Mouse (Mus musculus): ENCODE data around the gene Gm13288.
"Not testable (repeated sequence)": the region's sequence is repeated elsewhere in the genome, so short reads cannot be mapped to it uniquely, and the experiment has no call there.

Gm13288 gene

GRCm38 (mm10) chr4:88805231-88805630, at the start of gene Gm13288:
Gm13288 (plus strand) TSS chr4:88805531.
- DNase-seq (ENCODE audit: low spot score in 2 of 2): not testable (repeated sequence)

- DNase-seq (ENCODE audit: low spot score in 2 of 2): peak in 1 of 2 experiments; percentile 28
Measured at GRCm38 (mm10) chr4:88756581-88757513, 48.5 kb upstream of the Gm13288 start.

GRCm38 (mm10) chr4:88757628-88758031, 47.7 kb upstream of the Gm13288 start:
- peak; percentile 90 to 93 for DNase-seq (ENCODE audit: low spot score in 2 of 2)

DNA sequence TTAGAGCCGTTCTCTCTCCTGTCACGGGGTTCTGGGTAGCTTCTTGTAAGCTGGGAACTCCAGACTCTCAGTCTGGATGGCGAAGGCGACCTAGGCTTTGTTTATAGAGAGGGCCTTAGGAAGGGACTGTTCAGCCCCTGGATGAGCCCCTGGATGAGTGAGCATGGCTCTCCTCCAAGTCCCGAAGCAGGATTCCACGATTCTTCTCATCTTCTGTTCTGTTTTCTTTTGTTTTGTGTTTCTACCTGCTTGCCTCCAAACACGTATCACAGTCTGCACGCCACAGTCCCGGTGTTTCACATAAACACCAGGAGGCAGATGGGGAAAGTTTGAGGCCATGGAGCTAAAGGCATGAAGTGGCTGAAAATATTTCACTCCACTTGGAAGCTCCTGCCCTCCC, 46.6 kb upstream of the Gm13288 start:
- not testable (repeated sequence) for DNase-seq (ENCODE audit: low spot score in 2 of 2)

GRCm38 (mm10) chr4:88759610-88760268, 45.6 kb upstream of the Gm13288 start, which contains the start of gene Gm13283:
Gm13283 (plus strand) TSS chr4:88760119.
- peak; percentile 40 to 59 for DNase-seq (ENCODE audit: low spot score in 2 of 2)

GRCm38 (mm10) chr4:88760431-88760830, 44.9 kb upstream of the Gm13288 start:
- peak; percentile 68 to 69 for DNase-seq (ENCODE audit: low spot score in 2 of 2)

DNA sequence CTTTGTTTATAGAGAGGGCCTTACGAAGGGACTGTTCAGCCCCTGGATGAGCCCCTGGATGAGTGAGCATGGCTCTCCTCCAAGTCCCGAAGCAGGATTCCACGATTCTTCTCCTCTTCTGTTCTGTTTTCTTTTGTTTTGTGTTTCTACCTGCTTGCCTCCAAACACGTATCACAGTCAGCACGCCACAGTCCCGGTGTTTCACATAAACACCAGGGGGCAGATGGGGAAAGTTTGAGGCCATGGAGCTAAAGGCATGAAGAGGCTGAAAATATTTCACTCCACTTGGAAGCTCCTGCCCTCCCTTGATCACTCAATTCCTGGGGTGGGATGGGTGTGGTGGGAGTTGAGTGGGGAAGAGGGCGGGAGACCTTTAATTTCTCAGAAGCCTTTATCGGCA, 43.6 kb upstream of the Gm13288 start:
- DNase-seq (ENCODE audit: low spot score in 2 of 2): peak; percentile 81 to 87

- DNase-seq (ENCODE audit: low spot score in 2 of 2): peak; percentile 22 to 46
Measured at GRCm38 (mm10) chr4:88762341-88762740, 43.0 kb upstream of the Gm13288 start.

- DNase-seq (ENCODE audit: low spot score in 2 of 2): peak; percentile 41 to 43
Measured at GRCm38 (mm10) chr4:88763384-88764018, 41.8 kb upstream of the Gm13288 start.

DNA sequence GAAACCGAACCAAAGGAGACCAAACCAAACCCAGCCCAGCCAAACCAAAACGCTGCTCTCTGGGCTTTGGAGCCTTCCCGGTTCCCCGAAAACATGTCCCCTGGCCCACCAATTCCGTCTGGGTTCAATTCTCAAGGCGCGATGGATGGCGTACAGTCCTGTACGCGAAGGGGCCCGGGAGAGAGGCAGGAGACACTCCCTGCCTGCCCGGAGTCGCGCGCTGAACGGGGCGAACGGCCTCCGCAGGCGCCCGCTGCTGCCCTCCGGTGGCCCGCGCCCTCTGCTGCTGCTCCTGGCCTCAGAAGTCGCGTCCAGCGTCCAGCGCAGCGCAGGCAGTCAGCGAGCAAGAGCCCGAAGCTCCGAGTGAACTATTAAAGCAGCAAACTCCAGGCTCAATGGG, 31.8 kb upstream of the Gm13288 start, which contains the start of gene Gm13290:
Gm13290 (plus strand) TSS at position 301 of the 400 bp plus-strand sequence.
- not testable (repeated sequence) for DNase-seq (ENCODE audit: low spot score in 2 of 2)

GRCm38 (mm10) chr4:88776622-88777021, 28.7 kb upstream of the Gm13288 start, which contains the start of gene Gm13289:
Gm13289 (plus strand) TSS chr4:88776922.
- not testable (repeated sequence) for DNase-seq (ENCODE audit: low spot score in 2 of 2)

DNA sequence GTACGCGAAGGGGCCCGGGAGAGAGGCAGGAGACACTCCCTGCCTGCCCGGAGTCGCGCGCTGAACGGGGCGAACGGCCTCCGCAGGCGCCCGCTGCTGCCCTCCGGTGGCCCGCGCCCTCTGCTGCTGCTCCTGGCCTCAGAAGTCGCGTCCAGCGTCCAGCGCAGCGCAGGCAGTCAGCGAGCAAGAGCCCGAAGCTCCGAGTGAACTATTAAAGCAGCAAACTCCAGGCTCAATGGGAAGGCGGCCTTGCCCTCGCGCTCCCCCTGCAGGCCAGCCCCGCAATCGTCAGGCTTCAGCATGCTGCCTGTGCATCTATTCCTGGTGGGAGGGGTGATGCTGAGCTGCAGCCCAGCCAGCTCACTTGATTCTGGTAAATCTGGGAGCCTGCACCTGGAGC, 25.8 kb upstream of the Gm13288 start, which contains the start of gene Gm13272:
Gm13272 (plus strand) TSS at position 301 of the 400 bp plus-strand sequence.
- not testable (repeated sequence) for DNase-seq (ENCODE audit: low spot score in 2 of 2)

DNA sequence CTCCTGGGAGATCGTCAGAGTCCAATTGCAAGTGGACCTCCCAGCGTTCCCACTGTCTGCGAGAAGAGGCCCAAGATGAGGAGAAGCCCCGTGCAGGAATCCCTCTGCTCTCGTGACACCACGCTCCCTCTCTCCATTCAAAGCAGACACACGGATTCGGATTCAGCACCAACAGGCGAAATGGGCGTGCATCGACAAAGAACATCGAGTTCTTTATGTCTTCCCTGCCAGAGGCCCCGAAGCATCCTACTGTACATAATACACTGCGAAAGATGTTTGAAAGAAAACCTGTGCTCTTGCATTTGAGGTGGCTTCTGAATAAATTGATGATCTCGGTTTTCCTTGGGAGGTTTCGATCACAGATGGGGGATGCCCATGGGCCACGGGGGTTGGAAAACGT, 25.0 kb upstream of the Gm13288 start:
- peak in 1 of 2 experiments; percentile 29 for DNase-seq (ENCODE audit: low spot score in 2 of 2)

DNA sequence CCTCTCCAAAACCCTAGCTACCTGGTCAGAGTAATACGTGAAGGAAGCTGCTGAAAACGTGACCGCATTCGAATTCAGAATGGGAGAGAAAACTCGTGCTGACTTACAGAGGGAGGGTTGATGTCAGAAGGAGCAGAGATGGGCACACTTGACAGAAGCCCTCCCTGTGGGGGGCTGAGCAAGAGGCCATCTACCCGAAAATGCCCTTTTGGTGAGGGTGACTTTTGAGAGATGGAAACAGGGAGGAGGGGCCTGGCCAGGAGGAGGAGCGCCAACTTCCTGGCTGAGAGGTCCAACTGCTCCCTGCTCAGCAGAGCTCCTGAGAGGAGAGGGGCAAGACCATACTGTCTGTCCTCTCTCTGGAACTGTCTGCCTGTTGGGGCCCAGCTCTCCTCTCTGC, 23.5 kb upstream of the Gm13288 start, which contains the start of gene Ifnz:
Ifnz (plus strand) TSS at position 301 of the 400 bp plus-strand sequence.
- not testable (repeated sequence) for DNase-seq (ENCODE audit: low spot score in 2 of 2)

- DNase-seq (ENCODE audit: low spot score in 2 of 2): not testable (repeated sequence)
Measured at GRCm38 (mm10) chr4:88782335-88782734, 23.0 kb upstream of the Gm13288 start.

DNA sequence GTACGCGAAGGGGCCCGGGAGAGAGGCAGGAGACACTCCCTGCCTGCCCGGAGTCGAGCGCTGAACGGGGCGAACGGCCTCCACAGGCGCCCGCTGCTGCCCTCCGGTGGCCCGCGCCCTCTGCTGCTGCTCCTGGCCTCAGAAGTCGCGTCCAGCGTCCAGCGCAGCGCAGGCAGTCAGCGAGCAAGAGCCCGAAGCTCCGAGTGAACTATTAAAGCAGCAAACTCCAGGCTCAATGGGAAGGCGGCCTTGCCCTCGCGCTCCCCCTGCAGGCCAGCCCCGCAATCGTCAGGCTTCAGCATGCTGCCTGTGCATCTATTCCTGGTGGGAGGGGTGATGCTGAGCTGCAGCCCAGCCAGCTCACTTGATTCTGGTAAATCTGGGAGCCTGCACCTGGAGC, 19.9 kb upstream of the Gm13288 start, which contains the start of gene Gm13276:
Gm13276 (plus strand) TSS at position 301 of the 400 bp plus-strand sequence.
- not testable (repeated sequence) for DNase-seq (ENCODE audit: low spot score in 2 of 2)

- DNase-seq (ENCODE audit: low spot score in 2 of 2): peak; percentile 73 to 81
Measured at GRCm38 (mm10) chr4:88788402-88788801, 16.9 kb upstream of the Gm13288 start, which contains the start of gene Gm13277. Gm13277 (plus strand) TSS chr4:88788632.

DNA sequence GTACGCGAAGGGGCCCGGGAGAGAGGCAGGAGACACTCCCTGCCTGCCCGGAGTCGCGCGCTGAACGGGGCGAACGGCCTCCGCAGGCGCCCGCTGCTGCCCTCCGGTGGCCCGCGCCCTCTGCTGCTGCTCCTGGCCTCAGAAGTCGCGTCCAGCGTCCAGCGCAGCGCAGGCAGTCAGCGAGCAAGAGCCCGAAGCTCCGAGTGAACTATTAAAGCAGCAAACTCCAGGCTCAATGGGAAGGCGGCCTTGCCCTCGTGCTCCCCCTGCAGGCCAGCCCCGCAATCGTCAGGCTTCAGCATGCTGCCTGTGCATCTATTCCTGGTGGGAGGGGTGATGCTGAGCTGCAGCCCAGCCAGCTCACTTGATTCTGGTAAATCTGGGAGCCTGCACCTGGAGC, 14.1 kb upstream of the Gm13288 start, which contains the start of gene Gm13278:
Gm13278 (plus strand) TSS at position 301 of the 400 bp plus-strand sequence.
- DNase-seq (ENCODE audit: low spot score in 2 of 2): not testable (repeated sequence)

- DNase-seq (ENCODE audit: low spot score in 2 of 2): peak; percentile 56 to 59
Measured at GRCm38 (mm10) chr4:88793936-88794675, 11.2 kb upstream of the Gm13288 start, which contains the start of gene Gm13275. Gm13275 (plus strand) TSS chr4:88794487.

DNA sequence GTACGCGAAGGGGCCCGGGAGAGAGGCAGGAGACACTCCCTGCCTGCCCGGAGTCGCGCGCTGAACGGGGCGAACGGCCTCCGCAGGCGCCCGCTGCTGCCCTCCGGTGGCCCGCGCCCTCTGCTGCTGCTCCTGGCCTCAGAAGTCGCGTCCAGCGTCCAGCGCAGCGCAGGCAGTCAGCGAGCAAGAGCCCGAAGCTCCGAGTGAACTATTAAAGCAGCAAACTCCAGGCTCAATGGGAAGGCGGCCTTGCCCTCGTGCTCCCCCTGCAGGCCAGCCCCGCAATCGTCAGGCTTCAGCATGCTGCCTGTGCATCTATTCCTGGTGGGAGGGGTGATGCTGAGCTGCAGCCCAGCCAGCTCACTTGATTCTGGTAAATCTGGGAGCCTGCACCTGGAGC, 8.2 kb upstream of the Gm13288 start, which contains the start of gene Gm13279:
Gm13279 (plus strand) TSS at position 301 of the 400 bp plus-strand sequence.
- DNase-seq (ENCODE audit: low spot score in 2 of 2): not testable (repeated sequence)

All from right cerebral cortex, postnatal 10 days (tissue).